Mouse (Mus musculus) embryonic facial prominence, embryonic 13.5 days (tissue): Measurements from ENCODE around the gene Best1. TPM values are rescaled to one million over a fixed set of nuclear protein-coding genes. Genes with fewer than 3 reads are reported as not detected.

Source experiments
- ATAC-seq: fragments of 200-750 bp; cut with Nextera tagmentation; 2 replicates; pipeline ENCODE4 v1.8.0; 2017; ENCODE audit warnings: low read depth; ENCODE audit not compliant: insufficient number of reproducible peaks, insufficient read depth, low FRiP score, low TSS enrichment
- H3K27ac ChIP-seq: fragments of 300-500 bp; sonication (generic); 2 replicates; pipeline ENCODE4 v1.5.1; 2015; ENCODE audit warnings: moderate library complexity, mild to moderate bottlenecking, inconsistent platforms
- H3K27me3 ChIP-seq: fragments of 300-500 bp; sonication (generic); 2 replicates; pipeline ENCODE4 v1.6.1; 2015; ENCODE audit warnings: mild to moderate bottlenecking, inconsistent platforms
- H3K36me3 ChIP-seq: fragments of 300-500 bp; sonication (generic); 2 replicates; pipeline ENCODE4 v1.6.1; 2015; ENCODE audit warnings: mild to moderate bottlenecking, inconsistent platforms
- H3K4me1 ChIP-seq: fragments of 300-500 bp; sonication (generic); 2 replicates; pipeline ENCODE4 v1.6.1; 2015; ENCODE audit warnings: inconsistent platforms
- H3K4me2 ChIP-seq: fragments of 300-500 bp; sonication (generic); 2 replicates; pipeline ENCODE4 v1.6.1; 2015; ENCODE audit warnings: moderate library complexity, mild to moderate bottlenecking, inconsistent platforms
- H3K4me3 ChIP-seq: fragments of 300-500 bp; sonication (generic); 2 replicates; pipeline ENCODE4 v1.5.1; 2015; ENCODE audit warnings: mild to moderate bottlenecking, inconsistent platforms
- H3K9ac ChIP-seq: fragments of 300-500 bp; sonication (generic); 2 replicates; pipeline ENCODE4 v1.6.1; 2015; ENCODE audit warnings: mild to moderate bottlenecking, inconsistent platforms
- H3K9me3 ChIP-seq: fragments of 300-500 bp; sonication (generic); 2 replicates; pipeline ENCODE4 v1.6.1; 2016; ENCODE audit warnings: inconsistent platforms
- WGBS: fragments of 180-500 bp; shearing (Covaris S2); methylation state at CpG from one replicate; pipeline ENCODE4 v1.1.7; 2015; ENCODE audit warnings: mixed read lengths; 5-methylcytosine and 5-hydroxymethylcytosine counted together
- polyA plus RNA-seq: library from polyadenylated mRNA; unstranded; fragments of >200 nt; fragmentation: Nextera tagmentation; extraction: Ambion mirVana; gene quantifications from 2 replicates; pipeline ENCODE4 v1.2.1, GENCODE M21; 2015

The Best1 gene
- polyA plus RNA-seq, 1 experiment from 2014 or later: 0.98 TPM

GRCm38 (mm10) chr19:9938156-9938823 lies 63.1 kb downstream of the Best1 start:
- Histone ChIP-seq H3K9ac (no peak overlapping the region), H3K4me3 (no peak overlapping the region), H3K27ac (no peak overlapping the region), H3K36me3 (no peaks in the 10 kb centered on the region), H3K9me3 (no peaks in the 10 kb centered on the region), H3K4me1 (peaks cover 17% of the 10 kb centered on the region), H3K27me3 (no peaks in the 10 kb centered on the region), H3K4me2 (no peak overlapping the region)
- 65% methylated on average over 6 of the region's 6 CpGs for WGBS
- ATAC-seq: no peak

GRCm38 (mm10) chr19:9937428-9937827 lies 64.0 kb downstream of the Best1 start:
- H3K9me3 ChIP-seq: no peaks in the 10 kb centered on the region
- H3K27me3 ChIP-seq: no peaks in the 10 kb centered on the region
- no peak overlapping the region for H3K9ac ChIP-seq
- 77% methylated on average over 5 of the region's 5 CpGs for WGBS
- no peak overlapping the region for H3K4me2 ChIP-seq
- no peak overlapping the region for H3K4me3 ChIP-seq
- ATAC-seq: no peak
- peaks cover 9% of the 10 kb centered on the region for H3K4me1 ChIP-seq
- no peak overlapping the region for H3K27ac ChIP-seq
- no peaks in the 10 kb centered on the region for H3K36me3 ChIP-seq

- H3K9ac ChIP-seq: no peak overlapping the region
- no peak overlapping the region for H3K4me3 ChIP-seq
- H3K36me3 ChIP-seq: no peaks in the 10 kb centered on the region
- peaks cover 9% of the 10 kb centered on the region for H3K4me1 ChIP-seq
- ATAC-seq: no peak
- 57% methylated on average over 5 of the region's 5 CpGs for WGBS
- no peak overlapping the region for H3K27ac ChIP-seq
- H3K4me2 ChIP-seq: no peak overlapping the region
- no peaks in the 10 kb centered on the region for H3K27me3 ChIP-seq
- H3K9me3 ChIP-seq: no peaks in the 10 kb centered on the region
Observed at GRCm38 (mm10) chr19:9936579-9936978, 64.9 kb downstream of the Best1 start.

Other genes starting within 250 kb of the Best1 start
- gene Scgb2a2, start 154.1 kb downstream of the Best1 start, polyA plus RNA-seq: not detected in 2 replicates
- gene Incenp, start 102.1 kb downstream of the Best1 start, polyA plus RNA-seq: 101 and 118 TPM in 2 replicates
- gene Fth1, start 21.0 kb downstream of the Best1 start, polyA plus RNA-seq: 1,553 and 1,793 TPM in 2 replicates
- 42.0 and 43.3 TPM in 2 replicates for gene Rab3il1, start within 50 bp of the Best1 start, polyA plus RNA-seq
- 8.6 and 10.0 TPM in 2 replicates for gene Fads3, start 39.9 kb upstream of the Best1 start, polyA plus RNA-seq
- 70.0 and 79.8 TPM in 2 replicates for gene Fads2, start 100.1 kb upstream of the Best1 start, polyA plus RNA-seq
- gene Fads1, start 181.3 kb upstream of the Best1 start, polyA plus RNA-seq: 93.6 and 104 TPM in 2 replicates
- gene Tmem258, start 202.4 kb upstream of the Best1 start, polyA plus RNA-seq: 485 and 486 TPM in 2 replicates
- gene Fen1, start 202.5 kb upstream of the Best1 start, polyA plus RNA-seq: 69.3 and 88.1 TPM in 2 replicates
- gene Myrf, start 239.1 kb upstream of the Best1 start, polyA plus RNA-seq: 0.91 and 1.4 TPM in 2 replicates